Mouse (Mus musculus) brain, embryonic 14.5 days (tissue): ENCODE results near the gene Btbd35f15. TPM values are rescaled to one million over a fixed set of nuclear protein-coding genes. Genes with fewer than 3 reads are reported as not detected.
"Not testable (repeated sequence)": the region's sequence is repeated elsewhere in the genome, so short reads cannot be mapped to it uniquely, and the experiment has no call there.

Experiments used
- DNase-seq: peaks from one replicate; pipeline ENCODE4 v3.0.0-alpha.2; 2011; ENCODE audit warnings: low read depth
- polyA plus RNA-seq: library from polyadenylated mRNA; depleted of rRNA; stranded (reverse); fragments of >200 nt; gene quantifications from 2 replicates; pipeline ENCODE4 v1.2.3, GENCODE M21; 2012; rRNA removed

Gene Btbd35f15
- polyA plus RNA-seq: not detected in 2 replicates

DNA sequence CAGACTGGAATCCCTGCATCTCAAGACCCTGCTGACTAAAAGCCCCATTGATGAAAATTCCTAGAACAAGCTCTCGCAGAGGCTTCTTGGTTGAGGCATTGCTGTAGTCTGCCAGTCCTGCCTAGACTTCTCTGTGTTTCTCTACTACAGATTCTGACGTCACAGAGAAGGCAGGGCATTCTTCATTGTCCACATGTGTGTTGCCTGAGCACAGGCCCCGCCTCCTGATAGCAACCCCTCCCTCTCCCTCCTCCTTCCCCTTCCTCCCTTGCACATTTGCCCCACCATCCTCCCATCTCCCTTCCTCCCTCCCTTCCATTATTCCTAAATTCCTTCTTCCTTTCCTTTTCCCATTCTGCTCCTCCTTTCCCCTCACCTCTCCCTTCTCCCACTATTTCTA lies at the start of gene Btbd35f15:
Gene Btbd35f15, minus strand, starts transcription at position 101 of the 400 bp plus-strand sequence.
- DNase-seq: not testable (repeated sequence)

Other genes with a start within 250 kb of the Btbd35f15 start
- not detected in 2 replicates for gene Btbd35f13, start 79.9 kb upstream of the Btbd35f15 start, polyA plus RNA-seq
- gene Btbd35f14, start 125.0 kb upstream of the Btbd35f15 start, polyA plus RNA-seq: not detected in 2 replicates